In genomic region chr3:145906582-145906981, GRCm38 (mm10) we compare ENCODE assay signal across 24 mouse cellular contexts. TPM values are rescaled to one million over a fixed set of nuclear protein-coding genes. Genes with fewer than 3 reads are reported as not detected.
DNase-seq lines count a peak whose midpoint lies in the region; ATAC-seq and TF ChIP-seq lines count a peak whose summit lies in the region.
"Had no signal": no experiment of that assay in that cellular context is flagged by ENCODE, and none has a peak within 500 bp of the region (broad histone marks: within the 10 kb centered on the region; RNA-seq: fewer than 3 reads in every experiment).

No protein-coding gene starts in this region.

- 74% methylated on average over 9 of the region's 9 CpGs for WGBS in intestine, postnatal 0 days
- WGBS in intestine, embryonic 16.5 days = 85% methylated on average over 9 of the region's 9 CpGs
- WGBS in liver, embryonic 16.5 days (ENCODE audit: insufficient replicate concordance) = 62% methylated on average over 9 of the region's 9 CpGs

- peak; percentile 35; the same call in 1 of the 2 replicates for ATAC-seq in intestine, postnatal 0 days
- no peak for ATAC-seq in intestine, embryonic 16.5 days
- ATAC-seq in liver, embryonic 16.5 days (ENCODE audit: low read depth) = peak; percentile 28; the same call in 1 of the 2 replicates
- ATAC-seq: activated CD4-positive, CD25-positive, alpha-beta regulatory T cell, adult 4 months; CD4-positive, CD25-positive, alpha-beta regulatory T cell, adult 4 months; forebrain, embryonic 13.5 days; Patski had no signal

- H3K9ac ChIP-seq in intestine, postnatal 0 days (ENCODE audit: low read depth, low read length) = no peak overlapping the region
- no peak overlapping the region for H3K9ac ChIP-seq in intestine, embryonic 16.5 days (ENCODE audit: low read depth, low read length)
- H3K9ac ChIP-seq in liver, embryonic 16.5 days (ENCODE audit: low read depth, low read length) = no peak overlapping the region
- H3K9ac ChIP-seq: embryonic facial prominence, embryonic 12.5 days; forebrain, embryonic 13.5 days; forebrain, embryonic 15.5 days had no signal

- H3K4me3 ChIP-seq in intestine, postnatal 0 days (ENCODE audit: low read depth, low read length) = no peak overlapping the region
- H3K4me3 ChIP-seq in intestine, embryonic 16.5 days (ENCODE audit: low read length) = no peak overlapping the region
- H3K4me3 ChIP-seq in liver, embryonic 16.5 days (ENCODE audit: low read depth, low read length) = no peak overlapping the region
- H3K4me3 ChIP-seq: embryonic facial prominence, embryonic 10.5 days; embryonic facial prominence, embryonic 12.5 days; forebrain, embryonic 13.5 days; forebrain, embryonic 15.5 days had no signal

- peak; percentile 33 for DNase-seq in kidney, adult 9 months
- no peak for DNase-seq in kidney, postnatal 14 days
- DNase-seq in liver = no peak
- DNase-seq: adrenal gland, adult 8-10 months; adrenal gland, postnatal 14 days; adrenal gland, postnatal 36 days; B cell, adult 2 months; cerebellum, adult 11-12 months; cerebellum, adult 2 months; cerebellum, adult 9-10 months; cerebellum, postnatal 10 days; cerebellum, postnatal 25 days had no signal

- H3K4me1 ChIP-seq in intestine, postnatal 0 days (replicated peaks; ENCODE audit: control insufficient read depth, insufficient read depth, low read length) = no peaks in the 10 kb centered on the region
- no peaks in the 10 kb centered on the region for H3K4me1 ChIP-seq in intestine, embryonic 16.5 days (ENCODE audit: control insufficient read depth, insufficient read depth, low read length)
- no peaks in the 10 kb centered on the region for H3K4me1 ChIP-seq in liver, embryonic 16.5 days (ENCODE audit: control insufficient read depth, low read depth, low read length)
- H3K4me1 ChIP-seq: embryonic facial prominence, embryonic 12.5 days had no signal

- no peaks in the 10 kb centered on the region for H3K36me3 ChIP-seq in intestine, postnatal 0 days (ENCODE audit: control insufficient read depth, insufficient read depth)
- H3K36me3 ChIP-seq in intestine, embryonic 16.5 days (ENCODE audit: control insufficient read depth, insufficient read depth, low read length) = no peaks in the 10 kb centered on the region
- no peaks in the 10 kb centered on the region for H3K36me3 ChIP-seq in liver, embryonic 16.5 days (ENCODE audit: control insufficient read depth, insufficient read depth)
- H3K36me3 ChIP-seq: embryonic facial prominence, embryonic 10.5 days; embryonic facial prominence, embryonic 12.5 days; forebrain, embryonic 15.5 days; G1E had no signal

- H3K9me3 ChIP-seq in intestine, postnatal 0 days (ENCODE audit: control insufficient read depth) = no peaks in the 10 kb centered on the region
- H3K9me3 ChIP-seq in intestine, embryonic 16.5 days (ENCODE audit: control insufficient read depth, low read length) = no peaks in the 10 kb centered on the region
- H3K9me3 ChIP-seq in liver, embryonic 16.5 days (replicated peaks; ENCODE audit: control insufficient read depth, low read length) = no peaks in the 10 kb centered on the region
- H3K9me3 ChIP-seq: embryonic facial prominence, embryonic 10.5 days; embryonic facial prominence, embryonic 12.5 days; forebrain, embryonic 13.5 days; forebrain, embryonic 15.5 days; G1E had no signal

- no peak overlapping the region for H3K27ac ChIP-seq in intestine, postnatal 0 days (ENCODE audit: low read depth, low read length)
- no peak overlapping the region for H3K27ac ChIP-seq in intestine, embryonic 16.5 days (ENCODE audit: low read length)
- H3K27ac ChIP-seq in liver, embryonic 16.5 days (ENCODE audit: low read length) = no peak overlapping the region
- H3K27ac ChIP-seq: embryonic facial prominence, embryonic 10.5 days; embryonic facial prominence, embryonic 12.5 days; forebrain, embryonic 13.5 days; forebrain, embryonic 15.5 days had no signal

- no peaks in the 10 kb centered on the region for H3K27me3 ChIP-seq in intestine, postnatal 0 days (replicated peaks; ENCODE audit: control insufficient read depth, insufficient read depth, low read length)
- no peaks in the 10 kb centered on the region for H3K27me3 ChIP-seq in intestine, embryonic 16.5 days (replicated peaks; ENCODE audit: control insufficient read depth, insufficient read depth, low read length)
- no peaks in the 10 kb centered on the region for H3K27me3 ChIP-seq in liver, embryonic 16.5 days (ENCODE audit: control insufficient read depth, insufficient read depth, low read depth, low read length)
- H3K27me3 ChIP-seq: CH12.LX; embryonic facial prominence, embryonic 12.5 days; forebrain, embryonic 13.5 days; forebrain, embryonic 15.5 days; Patski had no signal

- TF ChIP-seq CTCF in intestine, postnatal 0 days (IDR thresholded peaks at IDR 0.05; ENCODE audit: low read depth) = no peak

- no peak overlapping the region for H3K4me2 ChIP-seq in intestine, postnatal 0 days (replicated peaks; ENCODE audit: low read depth)
- no peak overlapping the region for H3K4me2 ChIP-seq in intestine, embryonic 16.5 days (ENCODE audit: low read depth, low read length)
- H3K4me2 ChIP-seq in liver, embryonic 16.5 days (ENCODE audit: low read depth, low read length) = no peak overlapping the region
- H3K4me2 ChIP-seq: embryonic facial prominence, embryonic 12.5 days; forebrain, embryonic 13.5 days; forebrain, embryonic 15.5 days had no signal

RNA-seq across cellular contexts. Expression of gene Bcl10, which starts 16.0 kb away (rescaled TPM):
- 39.1 and 40.3 TPM in 2 replicates for polyA plus RNA-seq in intestine, postnatal 0 days (2015; fragmentation: Nextera tagmentation; extraction: Ambion mirVana)
- 47.2 and 51.7 TPM in 2 replicates for polyA plus RNA-seq in intestine, embryonic 16.5 days (2015; fragmentation: Nextera tagmentation; extraction: Ambion mirVana)
- 20.3 and 21.5 TPM in 2 replicates for polyA plus RNA-seq in liver, embryonic 16.5 days (2015; fragmentation: Nextera tagmentation; extraction: Ambion mirVana)

RNA-seq across cellular contexts. Expression of gene 2410004B18Rik, which starts 31.2 kb away (rescaled TPM):
- 38.7 and 38.9 TPM in 2 replicates for polyA plus RNA-seq in intestine, postnatal 0 days (2015; fragmentation: Nextera tagmentation; extraction: Ambion mirVana)
- 38.5 and 42.0 TPM in 2 replicates for polyA plus RNA-seq in intestine, embryonic 16.5 days (2015; fragmentation: Nextera tagmentation; extraction: Ambion mirVana)
- polyA plus RNA-seq in liver, embryonic 16.5 days (2015; fragmentation: Nextera tagmentation; extraction: Ambion mirVana) = 10.4 and 11.1 TPM in 2 replicates
